Mouse (Mus musculus): Measurements from ENCODE around the gene Nars2. TPM values are rescaled to one million over a fixed set of nuclear protein-coding genes. Genes with fewer than 3 reads are reported as not detected.

The Nars2 gene
- polyA plus RNA-seq, 2 experiments, result 4.9 to 16.1 TPM

GRCm38 (mm10) chr7:96970359-96970758 is 19.1 kb downstream of the Nars2 start:
- Histone ChIP-seq H3K4me3 (ENCODE audit: insufficient read depth in 1 of 2, low read depth in 2 of 2, low read length in 2 of 2) (no peak overlapping the region), H3K27me3 (ENCODE audit: control insufficient read depth, insufficient read depth, low read length) (no peaks in the 10 kb centered on the region), H3K36me3 (replicated peaks; ENCODE audit: control insufficient read depth, insufficient read depth, low read depth) (no peaks in the 10 kb centered on the region), H3K9ac (replicated peaks) (no peak overlapping the region), H3K9me3 (ENCODE audit: control insufficient read depth, low read length) (no peaks in the 10 kb centered on the region), H3K4me2 (ENCODE audit: low read depth) (no peak overlapping the region), H3K27ac (no peak overlapping the region), H3K4me1 (replicated peaks; ENCODE audit: control insufficient read depth in 2 of 2, insufficient read depth in 2 of 2, low read length in 1 of 2) (peaks cover 18 to 20% of the 10 kb centered on the region in 2 experiments)
- WGBS (ENCODE audit: insufficient replicate concordance), result 13% methylated on average over 1 of the region's 1 CpGs
- ATAC-seq (ENCODE audit: insufficient read depth) (peak; percentile 32; the same call in 1 of the 2 replicates), DNase-seq (ENCODE audit: low read depth in 3 of 3, low spot score in 3 of 3) (peak; percentile 44 to 60 (median 50))
- TF ChIP-seq CTCF (IDR thresholded peaks at IDR 0.05; ENCODE audit: low read depth), result peak; percentile 67
- no peak for TF ChIP-seq EP300 (IDR thresholded peaks at IDR 0.05; ENCODE audit: low read depth)

- no peaks in the 10 kb centered on the region for H3K9me3 ChIP-seq (ENCODE audit: control insufficient read depth, low read length)
- no peaks in the 10 kb centered on the region for H3K27me3 ChIP-seq (ENCODE audit: control insufficient read depth, insufficient read depth, low read length)
- 42% methylated on average over 21 of the region's 21 CpGs for WGBS (ENCODE audit: insufficient replicate concordance)
- H3K4me2 ChIP-seq (ENCODE audit: low read depth), result peak overlapping the region; percentile 47
- peaks cover 18 to 20% of the 10 kb centered on the region in 2 experiments for H3K4me1 ChIP-seq (replicated peaks; ENCODE audit: control insufficient read depth in 2 of 2, insufficient read depth in 2 of 2, low read length in 1 of 2)
- H3K36me3 ChIP-seq (replicated peaks; ENCODE audit: control insufficient read depth, insufficient read depth, low read depth), result no peaks in the 10 kb centered on the region
- ATAC-seq (ENCODE audit: insufficient read depth), result peak; percentile 42; the same call in 1 of the 2 replicates
- TF ChIP-seq CTCF (IDR thresholded peaks at IDR 0.05; ENCODE audit: low read depth), result no peak
- TF ChIP-seq EP300 (IDR thresholded peaks at IDR 0.05; ENCODE audit: low read depth), result peak; percentile 56
- no peak overlapping the region for H3K27ac ChIP-seq
- H3K4me3 ChIP-seq (ENCODE audit: insufficient read depth in 1 of 2, low read depth in 2 of 2, low read length in 2 of 2), result no peak overlapping the region
- 0 out of 2 replicates have a peak overlapping the region, but pooled peaks have one; percentile 9 for H3K9ac ChIP-seq (replicated peaks)
- DNase-seq (ENCODE audit: low read depth in 3 of 3, low spot score in 3 of 3), result no peak
Measured at GRCm38 (mm10) chr7:96971027-96971996, 20.0 kb downstream of the Nars2 start.

GRCm38 (mm10) chr7:96972138-96972904 is 21.0 kb downstream of the Nars2 start:
- DNase-seq (ENCODE audit: low read depth in 3 of 3, low spot score in 3 of 3) (no peak), ATAC-seq (ENCODE audit: insufficient read depth) (peak; percentile 57; the same call in 1 of the 2 replicates)
- Histone ChIP-seq H3K27ac (no peak overlapping the region), H3K27me3 (ENCODE audit: control insufficient read depth, insufficient read depth, low read length) (no peaks in the 10 kb centered on the region), H3K36me3 (replicated peaks; ENCODE audit: control insufficient read depth, insufficient read depth, low read depth) (no peaks in the 10 kb centered on the region), H3K9me3 (ENCODE audit: control insufficient read depth, low read length) (no peaks in the 10 kb centered on the region), H3K9ac (replicated peaks) (no peak overlapping the region), H3K4me3 (ENCODE audit: insufficient read depth in 1 of 2, low read depth in 2 of 2, low read length in 2 of 2) (no peak overlapping the region), H3K4me1 (replicated peaks; ENCODE audit: control insufficient read depth in 2 of 2, insufficient read depth in 2 of 2, low read length in 1 of 2) (peaks cover 18 to 20% of the 10 kb centered on the region in 2 experiments), H3K4me2 (ENCODE audit: low read depth) (peak overlapping the region; percentile 47)
- TF ChIP-seq EP300 (IDR thresholded peaks at IDR 0.05; ENCODE audit: low read depth) (peak; percentile 29; the same call in 1 of the 2 replicates), CTCF (IDR thresholded peaks at IDR 0.05; ENCODE audit: low read depth) (no peak)
- 23% methylated on average over 8 of the region's 8 CpGs for WGBS (ENCODE audit: insufficient replicate concordance)

GRCm38 (mm10) chr7:96975914-96976313 is 24.6 kb downstream of the Nars2 start:
- ATAC-seq (ENCODE audit: insufficient read depth), result no peak
- Histone ChIP-seq H3K9me3 (ENCODE audit: control insufficient read depth, low read length) (no peaks in the 10 kb centered on the region), H3K4me3 (ENCODE audit: insufficient read depth in 1 of 2, low read depth in 2 of 2, low read length in 2 of 2) (no peak overlapping the region), H3K27me3 (ENCODE audit: control insufficient read depth, insufficient read depth, low read length) (no peaks in the 10 kb centered on the region), H3K4me1 (replicated peaks; ENCODE audit: control insufficient read depth in 2 of 2, insufficient read depth in 2 of 2, low read length in 1 of 2) (peaks cover 13 to 18% of the 10 kb centered on the region in 2 experiments), H3K27ac (no peak overlapping the region), H3K36me3 (replicated peaks; ENCODE audit: control insufficient read depth, insufficient read depth, low read depth) (no peaks in the 10 kb centered on the region; the same call in 1 of the 2 replicates), H3K9ac (replicated peaks) (no peak overlapping the region), H3K4me2 (ENCODE audit: low read depth) (no peak overlapping the region)
- WGBS (ENCODE audit: insufficient replicate concordance), result 82% methylated on average over 5 of the region's 5 CpGs
- TF ChIP-seq EP300 (IDR thresholded peaks at IDR 0.05; ENCODE audit: low read depth) (no peak), CTCF (IDR thresholded peaks at IDR 0.05; ENCODE audit: low read depth) (no peak)
- no peak for DNase-seq (ENCODE audit: low read depth in 3 of 3, low spot score in 3 of 3)
